Mouse (Mus musculus) thymus, postnatal 10 days (tissue): ENCODE data around the gene Gstp1.

ENCODE experiments used
- DNase-seq, 2 experiments: peaks; one replicate each; pipeline ENCODE4 v3.0.0; 2021; ENCODE audit warnings: low spot score in 2 of 2

Gstp1 gene

DNA sequence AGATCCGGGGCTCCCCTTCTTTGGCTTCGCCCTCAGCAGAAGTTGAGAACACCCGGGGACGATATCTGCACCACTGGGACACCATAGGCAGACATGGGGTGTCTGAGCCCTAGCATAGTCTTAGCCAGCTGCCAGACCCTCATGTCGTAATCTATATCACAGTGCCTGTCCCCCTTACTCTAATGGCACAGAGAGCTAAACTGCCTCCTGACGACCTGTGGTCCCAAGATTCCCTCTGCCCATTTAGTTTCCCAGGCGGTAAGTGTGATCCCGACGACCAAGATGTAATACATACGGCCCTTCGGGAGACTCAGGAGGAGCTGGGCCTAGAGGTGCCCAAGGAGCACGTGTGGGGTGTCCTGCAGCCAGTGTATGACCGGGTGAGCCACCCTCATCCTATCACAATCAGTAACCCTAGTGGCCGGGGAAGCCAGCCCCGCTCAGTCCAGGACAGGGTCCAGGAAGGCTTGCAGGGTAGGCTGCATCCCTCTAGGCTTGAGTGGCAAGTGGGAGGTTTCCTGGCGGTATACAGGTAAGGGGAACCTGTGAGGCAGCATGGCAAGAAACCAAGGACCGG, 36.7 kb downstream of the Gstp1 start:
- no peak for DNase-seq

DNA sequence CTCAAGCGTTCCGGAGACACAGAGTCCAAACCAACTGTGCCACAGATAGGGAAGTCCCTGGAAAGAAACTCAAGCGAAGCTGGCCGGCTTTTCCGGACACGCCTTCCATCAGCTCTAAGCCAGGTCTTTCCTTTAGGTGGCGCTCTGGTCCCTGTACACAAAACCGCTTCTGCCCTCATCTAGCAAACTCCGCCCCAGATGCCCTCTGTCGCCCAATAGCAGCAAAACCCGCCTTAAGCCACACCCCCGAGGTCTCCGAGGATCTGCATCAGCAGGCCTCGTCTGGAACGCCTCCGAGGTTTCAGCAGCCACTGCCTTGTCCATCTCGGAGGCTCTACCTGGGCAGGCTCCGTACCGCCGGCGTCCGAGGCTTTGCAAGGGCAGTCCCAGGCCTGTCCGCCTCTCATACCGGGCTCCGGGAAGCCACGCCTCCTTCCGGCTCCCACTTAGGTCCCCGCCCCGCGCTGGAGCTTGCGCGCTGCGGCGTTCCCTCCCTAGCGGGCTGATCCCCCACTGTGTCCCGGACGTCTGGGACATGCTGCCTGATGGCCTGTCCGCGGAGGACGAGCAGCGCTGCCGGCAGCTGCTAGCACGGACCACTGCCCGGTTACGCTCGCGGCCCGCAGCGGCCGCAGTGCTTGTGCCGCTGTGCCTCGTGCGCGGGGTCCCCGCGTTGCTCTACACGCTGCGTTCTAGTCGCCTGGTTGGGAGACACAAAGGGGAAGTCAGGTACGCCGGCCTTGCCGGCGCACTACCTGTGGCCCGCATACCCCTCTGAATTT, 37.5 kb downstream of the Gstp1 start, which contains the start of the genes Nudt8 and Gm49405:
Nudt8 (plus strand) TSS at position 462 of the 782 bp plus-strand sequence.
Gm49405 (plus strand) TSS at position 508 of the 782 bp plus-strand sequence.
- DNase-seq = peak; percentile 92 to 96

DNA sequence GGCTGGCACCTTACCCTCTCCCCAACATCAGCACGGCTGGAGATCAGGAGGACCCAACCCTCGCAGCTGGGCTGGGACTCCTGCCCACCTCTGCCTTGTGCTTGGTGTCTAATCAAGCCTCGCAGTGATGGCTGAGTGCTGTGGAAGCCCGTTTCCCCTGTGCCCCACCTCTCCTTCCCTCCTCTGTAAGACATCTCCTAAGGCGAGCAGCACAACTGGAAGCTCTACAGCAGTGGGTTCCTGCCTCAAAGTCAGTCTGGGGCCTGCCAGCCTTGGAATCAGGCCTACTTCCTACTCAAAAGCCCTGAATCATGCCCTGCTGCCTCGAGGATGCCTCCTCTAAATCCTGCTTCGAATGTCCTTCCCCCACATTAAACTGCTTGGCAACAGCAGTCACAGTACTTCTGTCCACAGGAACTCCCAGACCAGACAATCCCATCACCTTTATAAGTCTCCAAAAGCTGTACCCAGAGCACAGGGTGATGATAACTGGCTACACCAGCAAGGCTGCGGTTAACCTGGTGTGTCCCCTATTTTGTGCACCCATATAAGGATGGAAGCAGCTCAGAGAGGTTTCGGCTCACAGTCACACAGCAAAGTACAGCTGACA, 38.6 kb downstream of the Gstp1 start:
- no peak for DNase-seq

DNA sequence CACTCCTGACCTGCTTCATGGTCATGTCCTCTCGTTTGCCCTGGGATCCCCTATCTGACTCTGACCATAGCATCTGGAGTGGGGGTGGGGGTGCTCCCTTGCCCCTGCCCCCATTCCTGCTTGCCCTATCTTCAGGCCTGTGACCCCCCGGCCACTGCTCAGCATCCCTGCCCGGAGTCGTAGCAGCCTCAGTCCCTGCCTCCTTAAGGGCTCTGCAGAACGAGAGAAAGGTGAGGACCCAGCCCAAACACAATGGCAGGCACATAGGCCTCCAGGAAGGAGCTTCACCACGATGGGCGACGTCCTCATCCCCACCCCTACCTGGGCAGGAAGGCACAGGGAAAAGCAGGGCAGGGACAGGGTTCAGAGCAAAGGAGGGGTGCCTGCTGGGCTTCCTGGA, 39.5 kb downstream of the Gstp1 start:
- no peak for DNase-seq

DNA sequence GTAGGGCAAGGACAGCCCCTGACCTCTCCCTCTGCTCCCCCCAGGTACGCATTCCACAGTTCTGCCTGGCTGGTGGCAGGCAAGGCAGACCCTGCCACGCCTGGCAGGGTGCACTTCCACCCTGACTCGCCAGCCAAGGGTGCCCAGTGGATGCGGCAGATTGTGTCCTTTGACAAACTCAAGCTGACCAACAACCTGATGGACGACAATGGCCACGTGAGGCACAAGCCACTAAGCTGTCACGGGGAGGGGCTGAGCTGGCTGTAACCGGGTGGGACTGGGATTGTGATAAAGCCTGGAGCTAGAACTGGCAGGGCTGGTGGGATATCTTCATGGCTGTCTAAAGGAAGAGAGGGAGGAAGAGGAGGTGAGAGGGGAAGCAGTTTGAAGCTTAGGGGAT, 40.6 kb downstream of the Gstp1 start:
- no peak for DNase-seq

DNA sequence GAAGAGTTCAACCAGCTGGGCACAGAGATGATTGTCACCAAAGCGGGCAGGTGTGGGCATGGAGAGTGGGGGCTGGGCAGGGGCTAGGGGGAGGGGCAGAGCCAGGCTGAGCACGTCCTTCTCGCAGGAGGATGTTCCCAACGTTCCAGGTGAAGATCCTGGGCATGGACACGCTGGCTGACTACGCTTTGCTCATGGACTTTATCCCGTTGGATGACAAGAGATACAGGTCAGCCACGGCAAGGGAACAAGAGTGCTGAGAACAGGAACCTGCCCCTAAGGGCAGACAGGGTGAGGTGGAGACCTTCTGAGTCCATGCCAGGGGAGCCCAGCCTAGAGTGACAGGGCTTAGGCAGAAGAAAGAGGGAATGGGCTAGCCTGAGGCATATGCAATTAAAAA, 41.0 kb downstream of the Gstp1 start:
- DNase-seq = no peak

DNA sequence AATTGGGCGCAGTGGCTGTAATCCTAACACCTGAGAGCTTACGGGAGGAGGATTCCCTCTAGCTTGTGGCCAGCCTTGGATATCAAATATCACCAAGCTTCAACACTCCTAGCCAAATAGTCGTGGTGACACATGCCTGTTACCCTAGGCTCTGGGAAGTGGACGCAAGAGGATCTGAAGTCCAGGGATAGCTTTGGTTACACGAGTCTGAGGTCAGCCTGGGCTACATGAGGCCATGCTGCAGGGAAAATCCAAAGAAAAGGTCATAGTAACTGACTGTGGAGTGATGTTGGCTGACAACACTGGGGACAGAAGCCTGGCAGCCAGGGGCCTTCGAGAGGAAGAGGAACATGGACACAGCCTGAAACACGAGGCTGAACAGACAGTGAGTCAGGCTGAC, 41.7 kb downstream of the Gstp1 start:
- no peak for DNase-seq

DNA sequence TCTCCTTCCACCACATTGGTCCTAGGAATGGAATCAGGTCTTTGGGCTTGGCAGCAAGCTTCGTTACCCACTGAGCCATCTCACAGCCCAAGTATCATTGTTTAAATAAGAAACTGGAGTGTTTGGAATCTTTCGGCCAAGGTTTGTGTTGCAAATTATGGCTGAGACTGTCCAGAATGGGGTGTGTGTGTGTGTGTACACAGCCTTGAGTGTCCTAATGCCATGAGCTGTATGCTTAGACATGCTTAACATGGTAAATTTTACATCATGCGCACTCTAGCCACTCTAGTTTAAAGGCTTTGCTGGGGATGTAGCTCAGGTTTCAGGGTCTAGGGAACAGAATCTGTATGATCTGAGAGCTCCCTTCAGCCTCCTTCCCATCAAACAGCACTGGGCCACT, 42.3 kb downstream of the Gstp1 start:
- no peak for DNase-seq

DNA sequence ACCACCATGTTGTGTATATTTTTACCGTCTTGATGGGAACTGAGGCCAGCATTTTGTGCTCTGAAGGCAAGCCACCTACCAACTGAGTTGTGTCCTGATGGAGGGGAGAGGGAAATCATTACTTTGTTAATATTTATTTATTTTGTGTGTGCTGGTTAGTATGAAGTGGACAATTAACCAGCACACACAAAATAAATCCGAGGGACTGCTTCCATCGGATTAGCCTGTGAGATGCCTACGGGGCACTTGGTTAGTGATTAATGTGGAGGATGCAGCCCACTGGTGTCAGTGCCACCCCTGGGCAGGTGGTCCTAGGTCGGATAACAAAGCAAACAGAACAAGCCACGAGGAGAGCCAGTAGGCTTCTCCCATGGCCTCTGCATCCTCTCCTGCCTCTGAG, 42.9 kb downstream of the Gstp1 start:
- no peak for DNase-seq

DNA sequence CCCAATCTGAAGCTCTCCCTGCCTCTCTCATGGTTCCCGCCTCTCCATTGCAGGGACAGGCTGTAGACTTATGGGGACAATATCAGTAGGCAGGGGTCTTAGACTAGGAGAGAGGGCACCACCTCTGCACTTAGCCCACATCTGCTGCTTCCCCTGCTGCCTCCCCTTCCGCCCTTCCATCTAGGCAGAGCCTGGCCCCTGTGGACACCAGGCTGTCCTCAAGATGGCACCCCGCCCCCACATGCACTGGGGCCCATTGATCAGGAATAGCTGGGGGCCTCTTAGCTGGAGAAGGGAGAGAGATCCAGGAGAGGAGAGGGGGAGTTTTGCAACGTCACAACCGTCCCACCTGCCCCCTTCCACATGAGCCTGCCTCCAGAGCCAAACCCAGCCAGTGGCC, 45.4 kb downstream of the Gstp1 start, which contains the start of gene Tbx10:
Tbx10 (plus strand) TSS at position 337 of the 400 bp plus-strand sequence.
- DNase-seq = no peak

DNA sequence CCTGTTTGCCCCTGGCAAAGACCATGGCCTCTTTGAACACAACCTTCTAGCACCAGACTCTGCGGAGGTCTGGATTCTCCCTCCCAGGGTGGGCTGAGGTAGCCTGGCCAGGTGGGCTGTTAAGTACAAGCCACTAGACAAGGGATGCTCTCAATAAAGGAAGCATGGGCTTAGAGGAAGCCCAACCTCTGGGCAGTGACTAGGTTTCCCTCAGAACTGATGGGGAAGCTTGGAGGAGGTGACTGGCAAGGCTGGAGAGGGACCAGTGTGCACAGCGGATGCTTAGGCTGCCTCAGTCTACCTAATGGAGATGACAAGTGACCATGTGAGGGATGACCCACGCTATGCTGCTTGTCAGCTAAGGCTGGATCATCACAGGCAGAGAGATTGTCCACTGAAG, 45.8 kb downstream of the Gstp1 start:
- DNase-seq = no peak

DNA sequence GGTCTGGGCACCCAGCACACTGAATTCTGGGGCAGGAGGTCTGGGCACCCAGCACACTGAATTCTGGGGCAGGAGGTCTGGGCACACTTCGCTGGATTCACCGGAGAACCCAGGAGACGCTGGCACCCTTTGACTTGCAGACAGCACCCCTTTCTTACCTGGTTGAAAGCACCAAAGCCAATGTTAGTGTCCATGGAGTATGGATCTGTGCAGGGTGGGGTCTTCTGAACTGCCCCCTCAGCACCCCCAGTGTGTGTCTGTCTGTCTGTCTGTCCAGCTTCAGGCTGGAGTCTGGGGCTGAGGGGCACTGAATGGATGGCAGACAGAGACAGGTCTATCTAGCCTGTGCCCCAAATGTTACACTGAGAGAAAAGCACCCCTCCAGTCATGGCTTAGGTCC, 46.2 kb downstream of the Gstp1 start:
- DNase-seq = no peak

DNA sequence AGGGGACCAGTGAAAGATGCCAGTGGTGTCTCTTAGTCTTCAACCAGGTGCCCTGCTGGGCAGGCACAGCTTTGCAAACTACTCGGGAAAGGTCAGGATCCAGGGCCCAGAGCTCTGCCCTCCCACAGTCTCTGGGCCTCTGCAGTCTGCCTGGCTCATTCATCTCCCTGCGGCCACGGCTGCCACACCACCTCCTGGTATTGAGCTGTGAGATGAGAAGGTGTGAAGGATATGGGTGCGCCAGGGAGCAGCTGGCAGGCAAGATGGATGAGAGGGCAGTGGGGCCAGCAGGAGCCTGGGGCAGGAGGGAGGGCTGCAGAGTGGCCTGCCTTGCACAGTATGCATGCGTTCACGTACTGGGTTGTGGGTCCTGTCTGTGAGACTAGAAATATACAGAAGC, 47.0 kb downstream of the Gstp1 start:
- no peak for DNase-seq

DNA sequence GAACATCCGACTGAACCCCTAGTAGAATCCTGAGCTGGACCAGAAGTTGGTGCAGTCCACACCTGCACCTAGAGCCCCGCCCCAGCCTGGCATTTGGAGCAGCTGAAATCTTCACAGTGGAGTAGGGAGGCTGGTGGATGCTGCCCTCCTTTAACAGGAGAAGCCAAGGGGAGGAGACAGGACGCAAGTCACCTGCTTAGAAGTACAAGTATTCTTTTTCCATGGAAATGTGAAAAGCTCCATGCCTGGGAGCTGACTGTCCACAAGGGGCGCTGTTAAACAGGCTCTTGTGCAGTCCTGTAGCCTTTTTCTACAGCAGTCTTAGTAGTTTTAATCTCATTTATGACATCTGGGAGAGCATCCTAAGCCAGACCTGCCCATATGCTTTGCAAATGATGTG, 49.0 kb downstream of the Gstp1 start:
- DNase-seq = no peak

DNA sequence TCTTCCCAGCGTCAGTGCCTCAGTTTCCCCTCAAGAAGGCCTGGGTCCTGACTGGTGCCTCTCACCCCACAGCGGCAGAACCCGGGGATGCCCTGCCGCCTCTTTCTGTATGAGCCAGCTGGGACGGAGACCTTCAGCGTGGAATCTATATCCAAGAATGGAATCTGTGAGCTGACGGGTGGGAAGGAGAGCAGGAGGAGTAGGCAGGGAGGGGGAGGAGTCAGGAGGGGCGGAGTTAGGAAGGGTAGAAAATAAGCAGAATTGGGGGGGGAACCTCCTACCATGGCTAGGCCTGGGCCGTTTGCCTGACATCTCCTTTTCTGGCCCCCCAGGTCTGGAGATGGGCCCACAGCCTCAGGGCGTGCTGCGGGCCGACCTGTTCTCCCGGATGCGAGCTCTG, 49.7 kb downstream of the Gstp1 start:
- DNase-seq = no peak

DNA sequence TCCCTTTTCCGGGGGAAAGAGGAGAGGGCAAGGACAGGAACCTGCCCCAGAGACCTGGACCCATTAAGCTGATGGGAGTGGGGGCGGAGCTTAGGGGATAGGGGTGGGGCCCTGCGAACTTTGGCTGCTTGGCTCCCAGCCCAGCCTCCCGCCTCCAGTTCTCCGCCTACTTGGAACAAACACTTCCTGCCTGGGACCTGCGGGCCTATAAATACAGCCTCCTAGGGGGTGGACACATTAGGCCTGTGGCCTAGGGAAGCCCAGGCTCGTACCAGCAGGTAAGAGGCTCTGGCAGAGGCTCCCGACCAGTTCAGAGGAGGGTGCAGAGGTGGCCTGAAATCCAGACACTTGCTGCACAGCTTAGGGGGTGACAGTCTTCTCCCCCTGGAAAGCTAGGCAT, 51.5 kb downstream of the Gstp1 start, which contains the start of gene Acy3:
Acy3 (plus strand) TSS at position 237 of the 400 bp plus-strand sequence.
- DNase-seq = no peak
